Mouse (Mus musculus): Measurements from ENCODE around the gene Selplg.

Gene Selplg

GRCm38 (mm10) chr5:113771213-113772162 lies 61.0 kb downstream of the Selplg start:
- DNase-seq (ENCODE audit: low read depth, low spot score) = peak; percentile 87

GRCm38 (mm10) chr5:113768806-113769205 lies 63.6 kb downstream of the Selplg start:
- no peak for DNase-seq (ENCODE audit: low read depth, low spot score)

All from forelimb bud, embryonic 11.5 days (tissue).